Mouse (Mus musculus): ENCODE results near the gene Gm7544.

DNA sequence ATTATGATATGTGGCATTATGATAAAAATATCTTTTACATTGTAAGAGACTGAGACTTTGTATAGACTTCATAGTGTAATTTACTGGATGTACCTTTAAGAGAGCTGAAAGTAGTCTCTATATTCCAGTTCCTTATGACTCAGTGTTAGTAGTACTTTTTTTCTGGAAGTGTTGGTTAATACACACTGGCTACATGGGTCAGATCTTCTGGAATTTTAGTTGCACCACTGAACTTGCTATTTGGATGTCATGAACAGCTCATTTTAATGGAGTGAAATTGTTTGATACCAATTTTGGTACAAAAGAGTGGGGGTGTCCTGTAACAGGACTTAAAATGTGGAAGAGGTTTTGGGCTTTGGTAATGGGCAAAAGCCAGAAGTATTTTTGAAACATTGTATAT, 22.0 kb upstream of the Gm7544 start:
- no peak for TF ChIP-seq MAFK (IDR thresholded peaks at IDR 0.05; ENCODE audit: insufficient read depth, low read depth, low read length)
- no peak for TF ChIP-seq ZNF384 (IDR thresholded peaks at IDR 0.05; ENCODE audit: low read depth, low read length)
- no peak for TF ChIP-seq CHD2 (IDR thresholded peaks at IDR 0.05; ENCODE audit: low read depth, low read length)
- TF ChIP-seq HCFC1 (IDR thresholded peaks at IDR 0.05; ENCODE audit: borderline replicate concordance, insufficient read depth, low read length): no peak
- TF ChIP-seq ZC3H11A (IDR thresholded peaks at IDR 0.05; ENCODE audit: borderline replicate concordance, low read depth, low read length): no peak
